ENCODE assay signal across 16 mouse cellular contexts in the genomic region with DNA sequence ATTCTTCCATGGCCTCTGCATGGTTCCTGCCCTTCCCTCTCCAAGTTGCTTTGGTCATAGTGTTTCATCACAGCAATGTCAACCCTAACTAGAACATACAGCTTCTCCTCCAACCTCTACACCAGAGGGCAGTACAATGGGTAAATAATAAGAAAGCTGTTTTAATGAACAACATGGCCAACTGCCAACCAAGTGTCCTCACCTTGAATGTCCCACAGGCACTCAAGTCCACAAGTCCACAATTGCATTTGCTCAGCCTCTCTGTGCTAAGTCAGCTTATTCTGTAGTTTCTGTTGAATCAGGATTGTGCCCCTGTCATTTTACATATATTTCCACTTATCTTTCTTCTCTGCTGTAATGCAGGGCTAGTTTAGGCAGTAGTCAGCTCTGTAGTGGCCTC.
"Had no signal": no experiment of that assay in that cellular context is flagged by ENCODE, and none has a peak within 500 bp of the region (broad histone marks: within the 10 kb centered on the region; RNA-seq: fewer than 3 reads in every experiment).

No protein-coding gene starts in this region.

- DNase-seq: liver, embryonic 13.5 days; liver, postnatal 0 days; lung, postnatal 14 days; retina, postnatal 1 day; right cerebral cortex, postnatal 4 days; spleen, adult 18-20 months; thymus, adult 18-20 months; thymus, postnatal 14 days had no signal

- H3K4me3 ChIP-seq: left cerebral cortex, adult 2 months; limb, embryonic 10.5 days; liver, embryonic 13.5 days; lung, embryonic 15.5 days; megakaryocyte, embryonic 14.5 days; midbrain, embryonic 13.5 days; neural tube, embryonic 12.5 days had no signal

- H3K27ac ChIP-seq: kidney, postnatal 0 days; left cerebral cortex, adult 2 months; limb, embryonic 10.5 days; liver, embryonic 13.5 days; lung, embryonic 15.5 days; macrophage; midbrain, embryonic 13.5 days; neural tube, embryonic 12.5 days had no signal
